Mouse (Mus musculus) urinary bladder, postnatal 36 days (tissue): Measurements from ENCODE around the gene Cnot6.

Experiments used
- DNase-seq, 2 experiments: peaks; one replicate each; pipeline ENCODE4 v3.0.0; 2022; ENCODE audit warnings: low spot score in 2 of 2, mixed read lengths in 1 of 2

The Cnot6 gene

DNA sequence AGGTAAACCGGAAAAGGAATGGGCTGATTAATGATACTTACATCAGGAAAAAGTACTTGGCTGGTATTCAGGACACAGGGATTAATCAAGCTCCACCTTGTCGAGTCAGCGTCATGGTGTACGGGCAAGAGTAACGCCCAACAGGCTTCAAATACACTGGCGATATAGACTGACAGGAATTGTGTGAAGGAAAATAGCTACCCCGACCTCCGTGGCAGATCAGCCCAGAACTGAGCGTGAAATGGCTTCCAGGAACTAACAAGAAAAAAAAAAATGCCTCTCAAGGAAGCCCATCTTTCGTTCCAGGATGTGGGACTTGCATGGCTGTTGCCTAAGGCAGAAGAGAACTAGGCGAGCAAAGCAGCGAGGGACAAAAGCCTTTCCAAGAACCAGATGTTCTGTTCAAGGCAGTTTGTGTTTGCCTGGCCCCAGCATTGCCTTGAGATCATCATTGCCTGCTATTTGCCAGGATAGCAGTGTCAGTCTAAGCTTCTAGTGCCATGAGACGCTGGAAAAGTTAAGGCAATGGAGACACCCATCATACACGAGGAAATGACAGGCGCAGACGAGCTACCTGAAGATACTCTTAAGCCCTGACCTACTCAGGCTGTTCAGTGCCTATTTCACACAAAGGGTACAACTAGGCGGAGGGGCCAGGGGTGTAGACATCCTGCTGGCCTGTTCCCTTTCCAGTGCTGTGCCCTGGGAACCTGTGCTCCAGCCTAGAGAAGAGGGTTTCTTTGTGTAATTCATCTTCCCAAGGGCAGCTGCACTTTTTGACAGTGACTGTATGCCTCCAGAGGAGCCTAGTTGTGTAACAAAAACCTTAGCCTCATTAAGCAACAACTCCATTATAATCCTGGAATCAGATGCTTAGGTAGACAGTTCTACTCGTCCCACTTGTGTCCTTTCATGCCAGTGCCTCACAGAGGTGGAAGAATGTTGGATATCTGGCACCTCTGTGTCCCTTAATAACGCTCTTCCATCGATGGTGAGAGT lies 1.1 kb upstream of the Cnot6 start:
- DNase-seq = peak; percentile 17

- DNase-seq = peak in 1 of 2 experiments; percentile 34
These were observed 455 bp downstream of the Cnot6 start for GRCm38 (mm10) chr11:49711981-49712554.

DNA sequence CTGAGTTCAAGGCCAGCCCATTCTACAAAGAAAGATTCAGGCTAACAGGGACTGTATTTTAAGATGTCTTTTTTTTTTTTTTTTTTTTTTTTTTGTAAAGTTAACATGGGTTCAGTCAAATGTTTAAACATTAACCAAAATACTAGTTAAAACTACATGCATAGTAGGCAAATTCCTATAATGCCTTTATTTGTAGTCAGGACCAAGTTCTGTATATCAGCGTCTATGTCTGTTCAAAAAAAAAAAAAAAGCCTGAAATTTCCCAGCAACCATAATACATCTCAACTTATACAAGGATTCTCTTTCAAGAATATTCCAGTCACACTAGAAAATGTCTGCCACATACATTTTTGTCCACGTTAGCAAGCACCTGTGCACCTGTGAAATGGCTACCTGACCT lies 1.9 kb downstream of the Cnot6 start:
- DNase-seq = no peak

DNA sequence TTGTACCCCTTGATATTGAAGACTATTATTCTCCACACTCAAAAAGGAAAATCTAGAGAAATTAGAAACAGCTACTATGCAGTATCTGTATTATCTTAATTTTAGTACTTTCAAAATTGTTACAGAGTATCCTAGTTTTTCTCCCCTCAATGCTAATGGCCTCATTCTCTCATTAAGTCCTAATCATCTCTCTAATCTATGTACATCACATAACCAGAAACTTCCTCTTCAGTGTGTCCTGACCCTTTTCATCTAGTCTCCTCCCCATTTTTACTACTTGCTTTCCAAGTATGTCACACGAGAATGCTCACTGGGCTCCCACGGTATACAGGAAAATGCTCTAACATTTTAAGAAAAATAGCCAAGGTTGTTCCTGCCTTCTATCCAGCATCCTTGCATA lies 4.7 kb downstream of the Cnot6 start:
- no peak for DNase-seq

GRCm38 (mm10) chr11:49704804-49705203 lies 7.7 kb downstream of the Cnot6 start:
- no peak for DNase-seq

DNA sequence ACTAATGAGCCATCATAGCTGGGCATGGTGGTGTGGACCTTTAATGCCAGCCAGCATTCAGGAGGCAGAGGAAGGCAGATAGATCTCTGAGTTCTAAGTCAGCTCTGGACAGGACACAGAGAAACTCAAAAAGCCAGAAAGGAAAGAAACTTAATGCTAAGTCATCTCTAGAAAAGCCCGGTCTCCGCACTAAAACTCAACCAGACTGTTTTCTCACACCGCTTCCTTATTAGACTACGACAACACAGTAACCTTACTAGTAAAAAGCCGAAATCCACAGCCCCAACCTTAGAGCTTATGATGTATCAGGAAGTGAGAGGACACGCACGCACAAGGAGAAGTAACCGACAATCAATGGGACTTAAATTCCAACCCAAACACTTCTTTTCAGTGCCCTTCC lies 10.5 kb downstream of the Cnot6 start:
- no peak for DNase-seq

- DNase-seq = no peak
These were observed 13.4 kb downstream of the Cnot6 start for GRCm38 (mm10) chr11:49699079-49699478.

DNA sequence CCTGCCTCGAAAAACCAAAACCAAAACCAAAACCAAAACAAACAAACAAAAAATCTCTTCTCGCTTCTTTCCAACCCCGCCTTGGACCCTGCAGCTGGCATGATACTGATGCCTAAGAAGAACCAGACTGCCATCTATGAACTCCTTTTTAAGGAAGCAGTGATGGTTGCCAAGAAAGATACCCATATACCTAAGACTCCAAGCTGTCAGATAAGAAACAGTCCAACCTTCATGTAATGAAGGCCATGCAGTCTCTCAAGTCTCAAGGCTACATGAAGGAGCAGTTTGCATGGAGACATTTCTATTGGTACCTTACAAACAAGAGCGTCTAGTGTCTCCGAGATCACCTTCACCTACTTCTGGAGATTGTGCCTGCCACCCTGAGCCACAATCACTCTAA lies 14.7 kb downstream of the Cnot6 start:
- no peak for DNase-seq

DNA sequence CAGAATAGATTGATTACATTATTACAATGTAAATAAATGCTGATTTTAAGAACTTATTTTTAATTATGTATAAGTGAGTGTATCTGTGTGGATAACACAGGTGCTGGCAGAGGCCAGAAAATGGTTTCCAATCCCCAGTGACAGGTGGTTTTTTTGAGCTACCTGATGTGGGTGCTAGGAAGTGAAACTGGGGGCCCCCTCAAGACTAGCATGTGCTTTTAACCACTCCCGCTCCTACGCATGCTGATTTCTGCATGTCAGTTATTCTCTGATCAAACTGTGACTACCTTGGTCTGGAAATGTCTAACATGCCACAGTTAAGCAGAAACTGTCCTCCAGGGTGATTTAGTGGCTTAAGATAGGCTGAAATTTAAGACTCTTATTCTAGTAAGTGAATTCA lies 16.1 kb downstream of the Cnot6 start:
- no peak for DNase-seq

GRCm38 (mm10) chr11:49695695-49696094 lies 16.8 kb downstream of the Cnot6 start:
- DNase-seq = no peak

DNA sequence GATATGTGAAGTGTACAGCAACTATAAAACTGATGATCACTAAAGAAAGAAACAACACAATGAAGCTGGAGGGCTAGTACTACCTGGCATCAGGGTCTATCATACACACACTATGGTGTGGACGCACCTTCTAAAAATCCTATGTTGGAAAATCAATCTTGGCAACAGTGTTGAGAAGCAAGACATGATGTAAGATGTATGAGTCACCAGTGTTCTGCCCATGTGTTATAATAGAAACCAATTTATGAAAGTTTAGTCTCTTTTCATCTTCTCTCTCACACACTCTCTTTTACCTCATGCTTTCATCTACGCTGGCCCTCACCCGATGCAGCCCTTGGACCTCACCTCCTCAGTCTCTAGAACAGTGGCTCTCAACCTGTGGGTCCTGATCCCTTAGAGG lies 17.5 kb downstream of the Cnot6 start:
- no peak for DNase-seq

DNA sequence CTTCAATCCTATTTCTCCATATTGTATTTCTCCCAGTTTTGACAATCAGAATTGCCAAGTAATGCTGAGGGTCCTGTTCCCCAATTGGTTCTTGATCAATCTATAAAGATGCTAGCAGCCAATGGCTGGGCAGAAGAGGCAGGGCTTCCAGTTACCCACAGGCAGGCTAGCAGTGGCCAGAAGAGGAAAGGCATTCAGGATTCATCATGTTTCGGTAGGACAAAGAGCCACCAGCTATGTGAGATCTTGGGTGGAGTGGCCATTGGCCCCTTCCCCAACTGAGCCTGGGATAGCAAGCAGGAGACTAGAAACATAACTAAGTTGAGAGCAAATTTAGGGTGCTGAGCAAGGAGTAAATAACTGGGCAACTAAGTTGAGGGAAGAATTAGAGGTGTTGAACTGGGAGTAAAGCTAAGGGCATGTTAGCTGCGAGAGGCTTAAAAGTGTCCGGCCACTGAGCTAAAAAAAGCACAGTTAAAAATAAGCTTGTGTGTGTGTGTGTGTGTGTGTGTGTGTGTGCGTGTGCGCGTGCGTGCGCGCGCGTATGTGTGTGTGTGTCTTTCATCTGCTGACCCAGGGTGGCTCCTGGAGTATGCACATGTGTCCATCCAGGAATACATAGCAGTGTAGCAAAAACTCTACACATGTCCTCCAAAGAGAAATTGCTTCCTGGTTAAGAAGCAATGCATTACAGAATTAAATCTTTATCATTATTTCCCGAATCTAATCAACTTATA lies 28.1 kb downstream of the Cnot6 start:
- DNase-seq = no peak

DNA sequence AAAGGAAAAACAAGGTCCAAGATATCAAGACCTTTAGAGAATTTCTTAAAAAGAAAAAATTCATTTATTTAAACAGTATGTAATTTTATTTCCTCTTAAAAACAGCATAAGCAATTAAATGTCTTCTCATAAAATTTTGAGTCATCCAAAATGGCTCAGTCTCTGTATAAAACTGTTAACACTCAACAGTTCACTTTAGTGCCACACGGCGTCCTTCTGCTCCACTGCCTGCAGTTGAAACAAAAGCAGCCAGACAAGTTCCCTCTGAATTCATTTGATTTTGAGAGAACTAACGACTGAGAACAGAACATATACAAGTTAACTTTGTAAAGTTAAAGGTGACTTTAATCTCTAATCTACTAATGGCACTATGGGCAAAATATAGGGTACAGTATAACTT lies 39.1 kb downstream of the Cnot6 start:
- DNase-seq = no peak

DNA sequence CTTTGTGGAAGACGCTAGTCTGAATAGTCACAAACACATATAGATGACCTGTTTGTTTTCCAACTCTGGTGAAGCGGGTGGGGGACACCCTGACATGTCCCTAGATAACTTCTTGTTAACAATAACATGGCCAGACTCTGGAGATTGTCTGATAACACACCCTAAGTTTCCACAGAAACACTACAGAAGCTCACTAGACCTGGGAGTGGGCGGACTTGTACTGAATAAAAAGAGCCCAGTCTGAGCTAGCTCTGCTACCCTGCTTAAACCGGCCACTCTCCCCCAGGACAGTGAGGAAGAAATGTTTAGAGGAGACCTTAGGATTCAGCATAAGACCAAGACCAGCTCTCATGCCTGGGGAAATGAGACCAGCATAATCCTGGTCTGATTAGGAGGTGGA lies 47.1 kb downstream of the Cnot6 start:
- DNase-seq = no peak

- no peak for DNase-seq
These were observed 48.0 kb downstream of the Cnot6 start for GRCm38 (mm10) chr11:49664262-49665140.

GRCm38 (mm10) chr11:49663310-49663709 lies 49.2 kb downstream of the Cnot6 start, which contains the start of gene Scgb3a1:
Gene Scgb3a1, plus strand, starts transcription at chr11:49663610.
- DNase-seq = no peak

- no peak for DNase-seq
These were observed 50.2 kb downstream of the Cnot6 start for GRCm38 (mm10) chr11:49662292-49662780.

DNA sequence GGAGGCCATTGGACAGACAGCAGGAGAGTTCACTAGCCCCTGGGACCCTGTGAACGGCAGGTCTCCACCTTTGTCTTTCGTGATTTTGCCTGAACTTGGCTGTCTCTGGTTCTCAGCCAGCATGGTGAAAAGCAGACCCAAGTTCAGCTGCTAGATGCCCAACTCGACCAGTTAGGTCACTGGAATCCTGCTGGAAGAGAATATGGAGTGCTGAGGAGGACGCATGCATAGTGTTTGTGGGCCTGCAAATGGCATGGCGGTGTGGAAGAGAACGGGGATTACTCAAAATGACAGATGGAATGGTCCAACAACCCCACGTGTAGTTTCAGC lies 53.1 kb downstream of the Cnot6 start:
- no peak for DNase-seq

DNA sequence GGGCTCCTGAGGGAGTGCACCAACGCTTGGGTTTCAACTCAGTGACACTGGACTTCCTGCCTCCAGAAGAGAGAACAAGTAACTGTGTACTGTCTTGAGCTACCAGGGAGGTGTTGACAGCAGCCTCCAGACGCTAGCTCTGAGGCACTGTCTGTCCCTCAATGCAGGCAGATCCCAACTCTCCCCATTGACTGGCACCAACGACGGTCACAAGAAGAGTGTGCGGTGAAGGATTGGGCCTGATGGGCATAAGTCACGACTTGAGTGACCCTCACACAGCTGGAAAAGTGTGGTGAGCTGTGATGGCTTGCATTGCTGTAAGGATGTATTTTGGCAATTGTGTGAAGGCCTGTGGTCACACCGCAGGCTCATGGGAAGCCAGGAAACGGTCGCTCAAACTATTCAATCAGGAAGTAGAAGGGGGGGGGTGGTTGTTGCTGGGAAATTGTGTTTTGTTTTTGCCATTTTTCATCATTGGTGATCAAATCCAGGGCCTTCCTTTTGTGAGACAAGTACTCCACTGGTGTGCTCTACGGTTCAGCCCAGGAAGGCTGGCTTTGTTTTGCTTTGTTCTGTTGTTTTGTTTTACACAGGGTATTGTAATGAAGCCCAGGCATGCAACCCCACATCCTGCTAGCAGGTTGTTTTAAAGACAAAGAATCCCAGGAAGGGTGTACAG lies 53.6 kb downstream of the Cnot6 start:
- DNase-seq = no peak

- DNase-seq = no peak
These were observed 54.5 kb downstream of the Cnot6 start for GRCm38 (mm10) chr11:49658065-49658464.

- no peak for DNase-seq
These were observed 57.0 kb downstream of the Cnot6 start for GRCm38 (mm10) chr11:49655501-49655900.
